Mouse (Mus musculus) C2C12 (cell line): ENCODE measurements around the gene Fabp1.

Source experiments
- CTCF ChIP-seq: IDR thresholded peaks from one replicate; pipeline ENCODE4 v1.5.1; 2011; ENCODE audit not compliant: control insufficient read depth, insufficient read depth, insufficient read length
- MAX ChIP-seq: IDR thresholded peaks from one replicate; pipeline ENCODE4 v1.6.1; 2011; ENCODE audit warnings: mild to moderate bottlenecking, control low read depth
- MYOG ChIP-seq: IDR thresholded peaks from one replicate; pipeline ENCODE4 v1.6.1; 2011; ENCODE audit not compliant: control insufficient read depth, insufficient read length; ENCODE audit errors: extremely low read depth

GRCm38 (mm10) chr6:71162269-71162668 lies 37.4 kb upstream of the Fabp1 start:
- TF ChIP-seq CTCF = no peak
- no peak for TF ChIP-seq MYOG
- no peak for TF ChIP-seq MAX
